Mouse (Mus musculus): ENCODE data around the gene Fgfr2. TPM values are rescaled to one million over a fixed set of nuclear protein-coding genes. Genes with fewer than 3 reads are reported as not detected.

Gene Fgfr2
- polyA plus RNA-seq, 1 experiment = 59.9 TPM

DNA sequence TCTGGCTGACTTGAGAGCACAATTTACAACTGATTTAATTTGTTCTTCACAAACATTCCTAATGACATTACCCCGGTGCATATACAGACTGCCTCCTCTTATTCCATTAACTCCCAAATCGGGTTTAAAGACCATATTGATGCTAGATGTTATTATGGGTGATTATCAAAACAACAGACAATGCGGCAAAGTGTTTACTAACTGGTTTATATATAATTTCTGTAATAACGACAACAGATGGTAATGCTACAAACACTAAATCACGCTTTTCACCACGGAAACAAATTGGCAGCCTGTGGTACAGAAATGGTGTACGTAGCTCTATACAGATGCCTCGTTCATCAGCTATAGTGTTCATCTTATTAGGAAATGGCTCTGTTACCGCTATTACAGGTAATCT is 1410.1 kb downstream of the Fgfr2 start:
- H3K4me1 ChIP-seq (ENCODE audit: control insufficient read depth, insufficient read depth, low read length) = no peaks in the 10 kb centered on the region
- no peak for TF ChIP-seq POLR2A (IDR thresholded peaks at IDR 0.05; ENCODE audit: low read depth, low read length)
- TF ChIP-seq CTCF (IDR thresholded peaks at IDR 0.05; ENCODE audit: borderline replicate concordance, insufficient read depth, low read length) = no peak
- H3K27ac ChIP-seq (ENCODE audit: insufficient read depth, low read length) = no peak overlapping the region
- no peak overlapping the region for H3K4me3 ChIP-seq (ENCODE audit: insufficient read depth, low read length)

DNA sequence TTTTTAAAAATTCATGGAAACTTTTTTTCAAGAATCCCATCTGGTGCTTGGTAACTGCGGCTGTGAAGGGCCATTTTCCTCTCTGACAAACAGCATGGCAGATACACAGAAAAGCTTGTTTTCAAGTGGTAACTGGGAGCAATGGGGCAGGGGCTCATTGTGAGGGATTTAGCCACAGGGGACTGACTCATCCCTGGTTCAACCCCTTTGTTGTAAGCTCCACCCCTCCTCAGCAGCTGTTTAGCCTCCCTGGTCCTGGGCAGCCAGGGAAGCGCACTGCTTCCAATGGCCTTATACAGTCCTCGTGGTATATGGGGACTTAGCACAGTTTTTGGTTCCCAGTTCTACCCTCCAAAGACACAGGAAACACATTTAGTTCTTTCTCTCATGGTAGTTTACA is 1426.3 kb downstream of the Fgfr2 start:
- Histone ChIP-seq H3K4me1 (ENCODE audit: control insufficient read depth, insufficient read depth, low read length) (no peaks in the 10 kb centered on the region), H3K4me3 (ENCODE audit: insufficient read depth, low read length) (no peak overlapping the region)

DNA sequence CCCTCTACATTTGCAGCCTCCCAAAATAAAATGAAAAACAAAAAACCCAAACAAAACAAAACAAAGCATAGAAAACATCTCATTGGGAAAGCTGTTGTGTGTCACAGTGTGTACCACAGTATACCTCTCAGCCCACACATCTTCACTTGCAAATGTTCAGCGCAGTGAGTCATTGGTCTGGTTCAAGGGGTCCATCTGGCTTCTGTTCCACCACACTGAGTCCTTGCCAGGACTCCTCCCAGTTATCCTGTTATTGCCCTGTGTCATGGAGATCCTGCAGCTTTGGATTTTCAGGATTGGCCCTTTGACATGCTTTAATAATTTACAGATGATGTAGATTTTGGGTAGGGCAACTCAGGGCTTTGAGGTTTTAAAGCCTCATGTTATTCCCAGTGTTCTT is 1435.8 kb downstream of the Fgfr2 start:
- TF ChIP-seq CTCF (IDR thresholded peaks at IDR 0.05; ENCODE audit: borderline replicate concordance, insufficient read depth, low read length) (no peak), POLR2A (IDR thresholded peaks at IDR 0.05; ENCODE audit: low read depth, low read length) (no peak)
- Histone ChIP-seq H3K4me1 (ENCODE audit: control insufficient read depth, insufficient read depth, low read length) (no peaks in the 10 kb centered on the region), H3K27ac (ENCODE audit: insufficient read depth, low read length) (no peak overlapping the region), H3K4me3 (ENCODE audit: insufficient read depth, low read length) (no peak overlapping the region)

More for the DNA sequence above, 1426.3 kb downstream of the Fgfr2 start:
- TF ChIP-seq POLR2A (IDR thresholded peaks at IDR 0.05; ENCODE audit: low read depth, low read length) (no peak), CTCF (IDR thresholded peaks at IDR 0.05; ENCODE audit: borderline replicate concordance, insufficient read depth, low read length) (no peak)
- no peak overlapping the region for H3K27ac ChIP-seq (ENCODE audit: insufficient read depth, low read length)

DNA sequence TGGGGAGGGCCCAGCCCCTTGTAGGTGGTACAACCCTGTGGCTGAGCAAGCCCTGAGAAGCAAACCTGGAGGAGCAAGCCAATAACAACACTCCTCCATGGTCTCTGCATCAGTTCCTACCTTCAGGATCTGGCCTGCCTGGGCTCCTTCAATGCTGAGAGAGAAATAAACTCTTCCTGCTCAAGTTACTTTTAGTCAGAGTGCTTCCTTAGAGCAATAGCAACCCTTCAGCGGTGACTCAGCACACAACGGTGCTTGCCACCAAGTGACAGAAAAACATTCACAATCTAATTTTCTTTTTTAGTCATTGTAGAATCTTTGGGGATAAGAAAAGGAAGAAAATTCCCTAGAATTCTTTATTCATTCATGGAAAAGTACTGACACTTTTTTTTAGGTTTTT is 1446.0 kb downstream of the Fgfr2 start:
- no peak for TF ChIP-seq CTCF (IDR thresholded peaks at IDR 0.05; ENCODE audit: borderline replicate concordance, insufficient read depth, low read length)
- no peak for TF ChIP-seq POLR2A (IDR thresholded peaks at IDR 0.05; ENCODE audit: low read depth, low read length)
- Histone ChIP-seq H3K4me3 (ENCODE audit: insufficient read depth, low read length) (no peak overlapping the region), H3K4me1 (ENCODE audit: control insufficient read depth, insufficient read depth, low read length) (no peaks in the 10 kb centered on the region), H3K27ac (ENCODE audit: insufficient read depth, low read length) (no peak overlapping the region)

DNA sequence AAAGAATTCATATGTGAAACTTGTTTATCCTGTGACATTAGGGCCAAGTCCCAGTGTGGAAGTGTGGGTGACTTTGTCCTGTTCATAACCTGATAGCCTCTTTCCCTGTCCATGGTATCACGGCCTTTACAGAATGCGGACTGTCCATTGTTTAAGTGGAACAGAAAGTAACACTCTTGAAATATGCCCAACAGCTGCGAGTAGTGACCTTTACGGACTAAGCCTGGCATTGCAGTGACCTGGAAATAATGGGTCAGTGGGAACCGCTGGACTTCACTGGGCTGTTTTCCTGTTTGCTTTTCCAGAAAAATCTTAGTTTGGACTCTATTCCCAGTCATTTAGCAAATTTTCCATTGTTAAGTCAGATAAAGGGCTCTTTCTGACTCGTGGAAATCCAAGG is 1452.6 kb downstream of the Fgfr2 start:
- no peaks in the 10 kb centered on the region for H3K4me1 ChIP-seq (ENCODE audit: control insufficient read depth, insufficient read depth, low read length)
- TF ChIP-seq CTCF (IDR thresholded peaks at IDR 0.05; ENCODE audit: borderline replicate concordance, insufficient read depth, low read length) (no peak), POLR2A (IDR thresholded peaks at IDR 0.05; ENCODE audit: low read depth, low read length) (no peak)
- no peak overlapping the region for H3K4me3 ChIP-seq (ENCODE audit: insufficient read depth, low read length)
- H3K27ac ChIP-seq (ENCODE audit: insufficient read depth, low read length) = no peak overlapping the region

DNA sequence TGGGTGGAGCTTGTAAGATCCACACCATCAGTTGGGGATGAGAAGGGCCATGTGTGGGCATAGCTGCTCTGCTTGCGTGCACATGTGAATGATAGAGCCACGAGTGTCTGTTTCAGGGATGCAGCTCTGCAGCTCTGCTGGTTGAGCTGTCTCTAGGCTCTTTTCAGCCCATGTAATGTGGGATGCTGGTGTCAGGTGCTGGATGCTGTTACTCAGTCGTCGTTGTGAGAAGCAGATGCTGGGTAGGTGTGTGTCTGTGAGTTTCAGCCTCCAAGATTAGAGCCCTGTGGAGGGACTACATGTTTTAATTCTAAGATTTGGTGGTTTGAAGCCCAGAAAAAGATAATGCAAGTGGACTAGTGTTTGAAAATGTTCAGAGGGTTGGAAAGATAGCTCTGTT is 1453.8 kb downstream of the Fgfr2 start:
- H3K27ac ChIP-seq (ENCODE audit: insufficient read depth, low read length) = no peak overlapping the region
- no peaks in the 10 kb centered on the region for H3K4me1 ChIP-seq (ENCODE audit: control insufficient read depth, insufficient read depth, low read length)
- no peak overlapping the region for H3K4me3 ChIP-seq (ENCODE audit: insufficient read depth, low read length)
- no peak for TF ChIP-seq POLR2A (IDR thresholded peaks at IDR 0.05; ENCODE audit: low read depth, low read length)
- no peak for TF ChIP-seq CTCF (IDR thresholded peaks at IDR 0.05; ENCODE audit: borderline replicate concordance, insufficient read depth, low read length)

DNA sequence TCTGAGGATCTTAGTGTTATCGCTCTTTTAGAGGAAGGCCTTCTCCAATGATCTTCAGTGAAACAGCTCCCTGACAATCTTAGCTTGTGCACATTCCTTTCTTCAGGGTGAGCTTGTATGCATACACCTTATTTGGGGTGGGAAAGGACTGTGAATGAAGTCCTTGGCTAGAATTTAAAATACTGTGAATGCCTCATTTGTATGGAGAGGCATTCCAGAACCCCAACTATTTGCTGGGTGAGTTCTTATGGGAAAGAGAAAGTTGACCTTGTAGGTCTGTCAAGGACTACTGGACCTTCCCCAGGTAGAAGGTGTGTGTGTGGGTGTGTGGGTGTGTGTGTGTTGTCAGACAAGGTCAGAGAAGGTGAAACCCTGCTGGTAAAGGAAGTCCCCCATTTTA is 1462.4 kb downstream of the Fgfr2 start:
- TF ChIP-seq CTCF (IDR thresholded peaks at IDR 0.05; ENCODE audit: borderline replicate concordance, insufficient read depth, low read length) = no peak
- TF ChIP-seq POLR2A (IDR thresholded peaks at IDR 0.05; ENCODE audit: low read depth, low read length) = no peak

DNA sequence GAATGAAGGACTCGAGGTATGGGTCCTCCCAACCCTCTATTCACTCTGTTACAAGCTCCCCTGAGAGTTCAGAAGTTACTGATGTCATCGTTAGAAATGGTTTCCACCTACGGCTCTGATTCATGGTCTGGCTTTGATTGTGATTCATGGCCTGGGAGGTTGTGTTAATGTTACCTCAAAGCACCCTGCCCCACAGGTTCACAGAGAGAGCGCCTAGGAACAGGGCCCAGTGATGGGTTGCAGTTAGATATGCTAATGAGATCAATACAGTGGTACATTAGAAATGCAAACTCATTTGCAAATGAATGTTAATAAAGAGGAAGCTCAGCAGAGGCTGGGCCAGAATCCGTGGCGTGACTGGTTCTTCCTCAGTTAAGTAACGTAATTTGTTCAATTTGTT is 1467.1 kb downstream of the Fgfr2 start:
- TF ChIP-seq POLR2A (IDR thresholded peaks at IDR 0.05; ENCODE audit: low read depth, low read length) = no peak
- no peak for TF ChIP-seq CTCF (IDR thresholded peaks at IDR 0.05; ENCODE audit: borderline replicate concordance, insufficient read depth, low read length)
- Histone ChIP-seq H3K27ac (ENCODE audit: insufficient read depth, low read length) (no peak overlapping the region), H3K4me1 (ENCODE audit: control insufficient read depth, insufficient read depth, low read length) (peaks cover 10% of the 10 kb centered on the region), H3K4me3 (ENCODE audit: insufficient read depth, low read length) (no peak overlapping the region)

More for the DNA sequence above, 1462.4 kb downstream of the Fgfr2 start:
- Histone ChIP-seq H3K27ac (ENCODE audit: insufficient read depth, low read length) (no peak overlapping the region), H3K4me3 (ENCODE audit: insufficient read depth, low read length) (no peak overlapping the region), H3K4me1 (ENCODE audit: control insufficient read depth, insufficient read depth, low read length) (peaks cover 6% of the 10 kb centered on the region)

DNA sequence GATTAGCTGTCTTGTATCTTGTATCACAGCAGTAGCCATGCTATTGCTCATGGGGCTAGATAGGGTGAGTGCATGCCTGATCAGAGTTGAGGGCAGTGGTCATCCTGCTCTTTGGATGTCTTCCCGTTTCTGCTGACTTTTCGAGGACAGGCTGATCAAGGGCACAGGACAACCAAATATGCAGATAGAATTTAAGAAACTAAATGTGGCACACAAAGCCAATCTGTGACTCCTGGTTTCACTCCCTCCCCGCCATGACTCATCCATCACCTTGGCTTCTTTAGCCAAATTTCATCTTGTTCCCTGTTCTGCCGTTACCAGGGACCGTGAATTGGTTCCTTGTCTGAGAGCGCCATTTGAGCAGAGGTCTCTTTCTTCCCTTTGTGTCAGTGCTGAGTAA is 1469.7 kb downstream of the Fgfr2 start:
- TF ChIP-seq CTCF (IDR thresholded peaks at IDR 0.05; ENCODE audit: borderline replicate concordance, insufficient read depth, low read length) (no peak), POLR2A (IDR thresholded peaks at IDR 0.05; ENCODE audit: low read depth, low read length) (no peak)
- no peak overlapping the region for H3K4me3 ChIP-seq (ENCODE audit: insufficient read depth, low read length)
- no peak overlapping the region for H3K27ac ChIP-seq (ENCODE audit: insufficient read depth, low read length)
- H3K4me1 ChIP-seq (ENCODE audit: control insufficient read depth, insufficient read depth, low read length) = peaks cover 10% of the 10 kb centered on the region

DNA sequence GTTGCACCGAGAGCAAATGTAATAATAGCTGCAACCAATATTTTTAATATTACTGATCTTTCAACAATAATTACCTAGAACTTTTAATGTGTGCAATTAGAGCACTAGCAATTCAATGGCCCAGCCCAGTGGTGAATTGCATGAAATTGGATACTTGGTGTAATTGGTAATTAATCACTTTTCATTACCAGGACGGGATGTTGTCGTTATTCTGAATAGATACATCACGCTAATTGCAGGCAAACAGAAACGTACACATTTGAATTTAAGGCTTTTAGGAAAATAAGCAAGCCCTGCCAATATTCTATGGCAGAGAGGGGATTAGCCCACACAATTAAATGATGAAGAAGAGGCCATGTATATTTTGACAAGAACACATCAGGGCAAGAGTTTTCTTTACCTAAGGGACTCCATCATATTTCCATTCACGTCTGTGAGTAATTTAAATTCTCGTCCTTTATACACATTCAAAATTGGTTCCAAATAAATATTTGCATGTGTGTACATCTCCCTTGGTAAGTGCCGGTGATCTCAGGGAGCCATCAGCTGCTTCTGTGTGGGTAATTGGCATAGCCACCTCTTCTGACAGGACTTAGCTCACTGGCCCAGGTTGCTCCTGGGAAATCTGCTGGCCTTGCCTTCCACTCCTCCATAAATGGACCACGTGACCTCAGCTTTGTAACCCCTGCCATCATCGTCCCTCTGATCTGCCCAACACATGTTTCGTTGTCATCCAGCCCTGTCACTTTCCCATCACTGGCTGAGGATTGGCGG is 1471.0 kb downstream of the Fgfr2 start:
- TF ChIP-seq POLR2A (IDR thresholded peaks at IDR 0.05; ENCODE audit: low read depth, low read length) (no peak), CTCF (IDR thresholded peaks at IDR 0.05; ENCODE audit: borderline replicate concordance, insufficient read depth, low read length) (no peak)
- no peak overlapping the region for H3K4me3 ChIP-seq (ENCODE audit: insufficient read depth, low read length)
- no peak overlapping the region for H3K27ac ChIP-seq (ENCODE audit: insufficient read depth, low read length)
- H3K4me1 ChIP-seq (ENCODE audit: control insufficient read depth, insufficient read depth, low read length) = peaks cover 10% of the 10 kb centered on the region
